ENCODE assay signal across 23 mouse cellular contexts in genomic region chr10:76771086-76771485, GRCm38 (mm10). TPM values are rescaled to one million over a fixed set of nuclear protein-coding genes. Genes with fewer than 3 reads are reported as not detected.
A peak's percentile ranks its signal among the peaks of the same experiment; 100 is the strongest.
DNase-seq lines count a peak whose midpoint lies in the region; ATAC-seq and TF ChIP-seq lines count a peak whose summit lies in the region.
"Had no signal": no experiment of that assay in that cellular context is flagged by ENCODE, and none has a peak within 500 bp of the region (broad histone marks: within the 10 kb centered on the region; RNA-seq: fewer than 3 reads in every experiment).

No protein-coding gene starts in this region.

- H3K4me2 ChIP-seq in forebrain, embryonic 11.5 days (ENCODE audit: low read depth, low read length, severe bottlenecking) = no peak overlapping the region
- no peak overlapping the region for H3K4me2 ChIP-seq in forebrain, postnatal 0 days (ENCODE audit: low read depth)
- H3K4me2 ChIP-seq in heart, embryonic 11.5 days = no peak overlapping the region
- H3K4me2 ChIP-seq: embryonic facial prominence, embryonic 12.5 days; forebrain, embryonic 12.5 days; heart, embryonic 15.5 days; hindbrain, embryonic 14.5 days; intestine, embryonic 15.5 days had no signal

- H3K36me3 ChIP-seq in forebrain, embryonic 11.5 days (ENCODE audit: control insufficient read depth, insufficient read depth, low read length) = no peaks in the 10 kb centered on the region
- H3K36me3 ChIP-seq in forebrain, postnatal 0 days (ENCODE audit: insufficient read depth) = peaks cover 9% of the 10 kb centered on the region; the same call in 1 of the 2 replicates
- no peaks in the 10 kb centered on the region for H3K36me3 ChIP-seq in heart, embryonic 11.5 days (ENCODE audit: control insufficient read depth, insufficient read depth, low read length)
- H3K36me3 ChIP-seq: embryonic facial prominence, embryonic 12.5 days; heart, embryonic 15.5 days; intestine, embryonic 15.5 days had no signal

- H3K4me1 ChIP-seq in forebrain, embryonic 11.5 days (replicated peaks; ENCODE audit: control insufficient read depth, insufficient read depth, low read length) = no peaks in the 10 kb centered on the region
- H3K4me1 ChIP-seq in forebrain, postnatal 0 days (ENCODE audit: insufficient read depth) = no peaks in the 10 kb centered on the region
- peaks cover 2% of the 10 kb centered on the region; the same call in 1 of the 2 replicates for H3K4me1 ChIP-seq in heart, embryonic 11.5 days (ENCODE audit: control insufficient read depth, insufficient read depth, low read length)
- H3K4me1 ChIP-seq: embryonic facial prominence, embryonic 12.5 days; forebrain, embryonic 12.5 days; intestine, embryonic 15.5 days had no signal

- H3K9me3 ChIP-seq in forebrain, embryonic 11.5 days (ENCODE audit: control insufficient read depth, low read length) = no peaks in the 10 kb centered on the region
- H3K9me3 ChIP-seq in forebrain, postnatal 0 days (ENCODE audit: low read length) = no peaks in the 10 kb centered on the region
- 0 out of 2 replicates have a peak, but pooled peaks cover 2% of the 10 kb centered on the region for H3K9me3 ChIP-seq in heart, embryonic 11.5 days (replicated peaks; ENCODE audit: control insufficient read depth, low read length)
- H3K9me3 ChIP-seq: embryonic facial prominence, embryonic 12.5 days; forebrain, embryonic 12.5 days; heart, embryonic 15.5 days; intestine, embryonic 15.5 days had no signal

- H3K4me3 ChIP-seq in forebrain, embryonic 11.5 days (ENCODE audit: low read depth, low read length) = no peak overlapping the region
- no peak overlapping the region for H3K4me3 ChIP-seq in forebrain, postnatal 0 days (ENCODE audit: low read depth, low read length)
- no peak overlapping the region for H3K4me3 ChIP-seq in heart, embryonic 11.5 days (ENCODE audit: low read depth, low read length)
- H3K4me3 ChIP-seq: embryonic facial prominence, embryonic 12.5 days; forebrain, embryonic 12.5 days; heart, embryonic 15.5 days; intestine, embryonic 15.5 days had no signal

- no peak overlapping the region for H3K27ac ChIP-seq in forebrain, embryonic 11.5 days (ENCODE audit: low read depth, low read length)
- no peak overlapping the region for H3K27ac ChIP-seq in forebrain, postnatal 0 days (ENCODE audit: low read depth, low read length)
- no peak overlapping the region for H3K27ac ChIP-seq in heart, embryonic 11.5 days (ENCODE audit: low read depth, low read length)
- H3K27ac ChIP-seq: embryonic facial prominence, embryonic 12.5 days; forebrain, embryonic 12.5 days; heart, embryonic 15.5 days; hindbrain, embryonic 14.5 days; intestine, embryonic 15.5 days had no signal

- WGBS in forebrain, embryonic 11.5 days = 59% methylated on average over 5 of the region's 5 CpGs
- 59% methylated on average over 5 of the region's 5 CpGs for WGBS in forebrain, postnatal 0 days
- 60% methylated on average over 5 of the region's 5 CpGs for WGBS in heart, embryonic 11.5 days (ENCODE audit: insufficient replicate concordance)

- TF ChIP-seq CTCF in forebrain, postnatal 0 days (IDR thresholded peaks at IDR 0.05; ENCODE audit: low read depth) = no peak

- no peak for ATAC-seq in forebrain, embryonic 11.5 days (replicated peaks; ENCODE audit: low FRiP score)
- no peak for ATAC-seq in forebrain, postnatal 0 days
- ATAC-seq in heart, embryonic 11.5 days (replicated peaks; ENCODE audit: insufficient number of reproducible peaks, low FRiP score, low TSS enrichment) = no peak
- ATAC-seq: forebrain, embryonic 16.5 days; intestine, embryonic 15.5 days; Patski had no signal

- DNase-seq in forebrain, embryonic 11.5 days (ENCODE audit: low spot score) = peak; percentile 49
- no peak for DNase-seq in forebrain, postnatal 0 days
- DNase-seq in thymus, postnatal 4 days = peak; percentile 22
- no peak for DNase-seq in thymus, postnatal 0 days (ENCODE audit: low spot score)
- DNase-seq in R1 (ENCODE audit: low read depth, low spot score) = peak; percentile 54
- no peak for DNase-seq in gastrocnemius, postnatal 4 days (ENCODE audit: low spot score in 2 of 2)
- DNase-seq: adrenal gland, postnatal 10 days; cerebellum, adult 11 months; cerebellum, adult 8-10 months; gastrocnemius, postnatal 14 days; heart, postnatal 14 days; kidney, adult 2 months had no signal

- H3K9ac ChIP-seq in forebrain, embryonic 11.5 days (ENCODE audit: low read length) = no peak overlapping the region
- no peak overlapping the region for H3K9ac ChIP-seq in forebrain, postnatal 0 days
- H3K9ac ChIP-seq in heart, embryonic 11.5 days (ENCODE audit: low read depth, low read length) = no peak overlapping the region
- H3K9ac ChIP-seq: embryonic facial prominence, embryonic 12.5 days; forebrain, embryonic 12.5 days; heart, embryonic 15.5 days; hindbrain, embryonic 14.5 days; intestine, embryonic 15.5 days had no signal

- H3K27me3 ChIP-seq in forebrain, embryonic 11.5 days (ENCODE audit: control insufficient read depth, insufficient read depth, low read length) = no peaks in the 10 kb centered on the region
- no peaks in the 10 kb centered on the region for H3K27me3 ChIP-seq in forebrain, postnatal 0 days (ENCODE audit: insufficient read depth, low read length)
- no peaks in the 10 kb centered on the region for H3K27me3 ChIP-seq in heart, embryonic 11.5 days (ENCODE audit: control insufficient read depth, insufficient read depth, low read length)
- H3K27me3 ChIP-seq: embryonic facial prominence, embryonic 12.5 days; forebrain, embryonic 12.5 days; heart, embryonic 15.5 days; intestine, embryonic 15.5 days; Patski had no signal

RNA-seq across cellular contexts. Expression of gene Col6a1, which starts 45.1 kb away (rescaled TPM):
- polyA plus RNA-seq in forebrain, embryonic 11.5 days (2014; fragmentation: Nextera tagmentation; extraction: Ambion mirVana) = 8.6 and 11.3 TPM in 2 replicates
- total RNA-seq in forebrain, postnatal 0 days (2014; rRNA removed) = 22.3 and 31.8 TPM in 2 replicates
- polyA plus RNA-seq in forebrain, postnatal 0 days (2015; fragmentation: Nextera tagmentation; extraction: Ambion mirVana) = 14.6 and 15.9 TPM in 2 replicates
- 32.0 and 38.5 TPM in 2 replicates for polyA plus RNA-seq in thymus, postnatal 0 days (2015; fragmentation: Nextera tagmentation; extraction: Ambion mirVana)
- total RNA-seq in gastrocnemius, postnatal 4 days (2021) = 100 to 1,000 TPM; 628 to 701 TPM
- 16.3 and 22.1 TPM in 2 replicates for polyA plus RNA-seq in heart, embryonic 11.5 days (2014; fragmentation: Nextera tagmentation; extraction: Ambion mirVana)
- total RNA-seq: granulocyte monocyte progenitor cell, adult 5-6 weeks; hematopoietic stem cell, adult 5-6 weeks; MEL had no signal

Comparison
In these comparisons a context has a peak if more than half of its experiments do, and no peak if none do; other contexts are left out.
1. DNase-seq: peak in forebrain, embryonic 11.5 days (single experiment), thymus, postnatal 4 days (single experiment) and R1 (single experiment); none in forebrain, postnatal 0 days (single experiment), thymus, postnatal 0 days (single experiment) and gastrocnemius, postnatal 4 days (0 of 2).